Mouse (Mus musculus): ENCODE data around the gene Cpeb2. TPM values are rescaled to one million over a fixed set of nuclear protein-coding genes. Genes with fewer than 3 reads are reported as not detected.

Gene Cpeb2
- total RNA-seq, 2 experiments from 2014 or later = 54.1 to 59.5 TPM

DNA sequence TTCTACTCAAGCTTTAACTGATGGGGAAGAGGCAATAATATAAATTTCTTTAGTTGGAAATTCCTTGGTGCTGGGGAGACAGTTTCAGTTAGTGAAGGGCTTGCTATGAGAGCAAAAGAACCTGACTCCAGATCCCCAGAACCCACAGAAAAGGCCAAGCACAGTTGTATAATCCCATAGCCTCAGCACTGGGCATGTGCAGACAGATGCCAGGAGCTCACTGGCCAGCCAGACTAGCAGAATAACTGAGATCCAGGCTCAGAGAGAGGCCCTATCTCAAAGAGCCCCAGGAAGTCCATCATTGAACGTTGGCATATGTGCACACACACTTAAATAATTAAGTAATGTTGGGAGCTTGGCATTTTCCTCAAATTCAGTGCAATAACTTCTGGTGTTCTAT, 70.5 kb downstream of the Cpeb2 start:
- intact Hi-C loops (cut with DNase I) = no loop called here
- DNase-seq = no peak

DNA sequence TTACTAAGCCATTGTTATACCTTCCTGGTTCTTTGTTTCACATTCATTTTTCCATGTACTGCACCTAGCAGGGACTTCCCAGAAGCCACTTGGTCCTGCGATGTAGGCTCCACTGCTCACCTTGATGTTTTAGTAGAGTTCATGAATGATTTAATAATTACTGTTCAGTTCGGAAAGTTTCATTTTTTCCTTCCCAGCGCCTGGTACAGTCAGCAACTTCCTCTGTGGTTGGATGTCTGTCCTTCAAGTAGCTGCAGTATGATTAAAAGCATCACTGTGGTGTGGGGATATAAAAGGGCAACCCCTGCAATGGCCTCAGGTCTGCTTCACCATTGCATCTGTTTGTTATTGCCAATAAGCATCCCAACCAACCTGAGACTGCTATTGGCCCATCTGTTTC, 72.5 kb downstream of the Cpeb2 start:
- intact Hi-C loops (cut with DNase I) = no loop called here
- DNase-seq = no peak

DNA sequence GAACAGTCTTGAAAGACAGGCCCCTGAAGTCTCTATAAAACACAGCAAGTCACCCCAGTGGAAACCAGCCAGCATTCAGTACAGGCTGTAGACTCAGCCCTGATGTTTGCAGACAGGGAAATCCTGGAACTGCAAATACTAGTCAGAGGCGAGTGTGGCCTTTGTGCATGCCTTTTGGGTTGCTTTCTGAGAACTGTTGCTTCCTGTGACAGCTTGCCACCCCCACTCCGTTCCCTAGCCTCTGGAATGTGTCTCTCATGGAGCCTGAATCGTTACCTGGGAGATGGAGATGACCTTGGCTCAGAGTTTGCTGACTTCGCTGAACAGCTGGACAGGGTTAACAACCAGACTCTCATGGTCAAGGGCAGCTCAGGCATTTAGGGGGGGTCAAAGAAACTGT, 77.0 kb downstream of the Cpeb2 start:
- intact Hi-C loops (cut with DNase I) = no loop called here

DNA sequence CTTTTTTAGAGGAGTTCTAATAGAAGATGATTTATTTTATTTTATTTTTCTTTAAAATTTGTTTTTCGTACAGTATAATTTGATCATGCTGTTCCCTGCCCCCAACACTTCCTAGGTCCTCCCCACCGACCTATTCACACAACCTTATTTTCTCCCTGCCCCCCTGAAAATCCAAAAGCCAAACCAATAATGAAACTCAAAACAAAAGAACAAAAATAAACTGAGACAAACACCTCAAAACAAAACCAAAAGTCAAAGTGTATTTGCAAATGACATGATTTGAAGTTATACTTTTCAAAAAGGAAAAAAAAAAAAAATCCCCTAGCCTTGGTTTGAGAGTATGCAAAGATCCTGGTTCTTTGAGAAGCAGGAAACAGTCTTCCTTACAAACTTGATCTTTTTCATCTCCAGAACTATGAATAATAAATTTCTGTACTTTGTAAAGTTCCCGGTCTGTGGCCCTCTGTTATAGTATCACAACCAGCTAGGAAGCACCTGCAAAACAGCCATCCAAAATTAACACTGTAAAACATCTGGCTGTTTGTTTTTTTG, 91.4 kb downstream of the Cpeb2 start:
- no peak for DNase-seq
- intact Hi-C loops (cut with DNase I) = no loop called here

More for the DNA sequence above, 77.0 kb downstream of the Cpeb2 start:
- no peak for DNase-seq

DNA sequence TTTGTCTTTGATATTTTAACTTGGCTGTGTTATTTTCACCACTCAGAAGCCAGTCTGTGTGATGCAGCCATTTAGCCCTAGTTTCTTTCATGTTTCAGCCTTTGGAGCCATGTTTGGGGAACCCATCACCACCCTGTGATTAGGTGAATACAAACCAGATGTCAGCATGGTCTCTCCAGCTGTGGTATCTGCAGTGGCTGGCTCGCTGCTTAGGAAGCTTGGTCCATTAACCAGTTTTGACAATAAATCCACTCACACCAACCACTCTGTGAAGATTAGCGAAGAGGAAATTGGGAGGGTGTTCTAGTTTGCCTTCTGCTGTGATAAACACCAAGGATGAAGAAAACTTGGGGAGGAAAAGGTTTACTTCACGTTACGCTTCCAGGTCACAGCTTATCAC, 92.6 kb downstream of the Cpeb2 start:
- intact Hi-C loops (cut with DNase I) = no loop called here
- no peak for DNase-seq

DNA sequence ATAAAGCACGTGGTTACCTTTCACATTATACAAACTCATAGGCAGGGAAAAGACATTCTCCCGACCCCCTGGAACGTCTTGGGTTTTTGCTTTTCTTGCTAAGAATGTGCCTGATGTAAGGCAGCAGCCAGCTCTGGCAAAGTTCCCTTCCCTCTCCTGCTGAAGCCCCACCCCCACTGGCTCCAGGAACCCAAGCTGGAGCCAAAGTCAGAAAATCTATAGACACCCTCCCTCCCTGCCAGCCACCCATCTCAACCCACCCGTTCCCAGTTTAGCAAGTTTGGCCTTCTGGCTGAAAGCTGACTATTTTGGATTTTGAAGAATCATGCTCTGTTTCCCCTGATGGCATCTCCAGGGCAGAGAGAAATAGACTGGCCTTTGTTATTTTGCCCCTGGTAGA, 95.6 kb downstream of the Cpeb2 start:
- peak; percentile 75 for DNase-seq
- intact Hi-C loops (cut with DNase I) = no loop called here

DNA sequence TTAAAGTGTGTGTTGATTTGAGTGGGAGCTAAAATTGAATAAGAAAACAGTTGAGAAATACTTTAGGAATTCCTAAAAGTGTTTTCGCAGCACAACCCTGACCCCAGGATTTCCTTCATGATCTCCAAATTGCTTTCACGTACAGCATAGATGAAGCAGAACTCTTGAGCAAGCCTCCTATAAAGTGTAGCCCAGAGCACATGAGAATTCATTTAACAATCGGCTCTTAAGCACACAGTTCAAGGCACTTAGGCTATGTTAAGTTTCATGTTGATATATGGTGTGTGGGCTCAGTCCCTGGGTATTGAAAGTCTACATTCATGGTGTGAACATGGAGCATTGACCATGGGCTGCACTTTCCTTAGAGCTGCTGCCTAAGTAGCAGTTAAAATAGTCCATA, 97.3 kb downstream of the Cpeb2 start:
- intact Hi-C loops (cut with DNase I) = no loop called here
- no peak for DNase-seq

DNA sequence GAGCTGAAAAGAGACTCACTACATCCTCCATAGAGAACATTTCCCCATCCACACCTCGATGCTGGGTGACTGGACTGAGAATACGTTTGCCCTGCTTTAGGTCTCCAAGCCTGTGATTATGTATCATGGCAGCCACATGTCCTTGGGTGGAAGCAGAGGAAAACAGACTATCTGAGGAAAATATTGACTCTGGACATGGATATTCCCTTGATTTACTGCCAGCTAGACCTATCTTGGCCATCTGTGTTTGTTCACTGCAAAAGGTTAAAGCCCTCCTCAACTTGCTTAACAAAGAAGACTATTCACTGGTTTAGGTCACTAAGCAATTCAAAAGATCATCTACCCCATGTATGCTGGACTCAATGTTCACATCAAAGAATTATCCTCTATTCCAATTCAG, 101.5 kb downstream of the Cpeb2 start:
- intact Hi-C loops (cut with DNase I) = no loop called here
- no peak for DNase-seq

DNA sequence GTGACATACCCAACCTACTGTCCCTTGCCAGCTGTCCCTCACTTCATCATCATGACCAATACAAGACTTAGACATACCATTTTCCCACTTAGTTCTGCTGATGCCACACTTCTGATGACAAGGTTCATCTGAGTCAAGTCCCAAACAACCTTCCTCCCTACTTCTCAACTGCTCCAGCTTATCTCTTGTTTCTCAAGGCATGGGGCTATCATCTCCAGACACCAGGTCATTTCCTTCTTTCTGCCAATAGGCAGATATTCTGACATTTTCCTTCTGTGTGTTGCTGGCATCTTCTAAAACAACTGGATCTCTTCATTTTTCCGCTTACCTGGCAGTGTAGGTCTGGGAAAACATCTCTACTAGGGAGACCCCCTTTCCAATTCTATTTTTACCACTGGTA, 104.2 kb downstream of the Cpeb2 start:
- intact Hi-C loops (cut with DNase I) = loop anchor here (2.0 kb wide), 1 partner anchor 16 kb away; no protein-coding TSS in a partner anchor

DNA sequence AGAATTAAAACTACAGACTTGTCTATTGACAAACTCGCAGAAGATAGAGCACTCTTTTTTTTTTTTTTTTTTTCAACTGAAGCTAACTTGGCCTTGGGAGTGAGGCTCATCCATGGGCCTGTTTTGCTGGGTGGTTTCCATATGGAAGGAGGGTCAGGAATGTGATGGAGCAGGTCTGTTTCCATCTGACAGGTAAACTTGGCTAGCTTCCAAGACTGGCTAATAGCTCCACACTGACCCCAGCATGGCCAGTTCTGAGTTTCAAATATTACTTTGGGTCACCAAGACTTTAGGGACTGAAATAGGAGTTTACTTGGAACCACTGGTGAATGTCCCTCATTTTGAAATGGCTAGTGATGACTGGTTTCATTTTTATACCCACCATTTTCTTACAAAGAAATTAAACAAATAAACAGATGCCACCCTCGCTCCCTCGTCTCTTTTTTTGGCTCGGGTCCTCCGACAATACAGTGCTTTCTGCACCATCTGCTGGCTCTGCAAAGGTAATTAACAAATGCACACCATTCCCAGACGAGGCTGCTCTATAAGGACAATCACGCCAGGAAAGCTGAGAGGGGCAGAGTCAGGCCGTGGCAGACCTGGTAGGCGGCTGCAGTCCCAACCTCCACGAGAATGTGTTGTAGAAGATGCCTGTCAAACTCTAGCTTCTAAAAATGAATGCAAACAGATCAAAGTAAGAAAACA, 106.0 kb downstream of the Cpeb2 start:
- DNase-seq = peak; percentile 76
- intact Hi-C loops (cut with DNase I) = no loop called here

More for the DNA sequence above, 104.2 kb downstream of the Cpeb2 start:
- DNase-seq = no peak
